Mouse (Mus musculus): ENCODE results near the gene E130308A19Rik. TPM values are rescaled to one million over a fixed set of nuclear protein-coding genes. Genes with fewer than 3 reads are reported as not detected.

E130308A19Rik gene
- polyA plus RNA-seq, 1 experiment from 2014 or later, result 13.0 TPM

- H3K27ac ChIP-seq (ENCODE audit: low read length), result no peak overlapping the region
- no peak for ATAC-seq (ENCODE audit: insufficient read depth, low FRiP score)
Observed at GRCm38 (mm10) chr4:59757452-59758435, 131.7 kb downstream of the E130308A19Rik start.

GRCm38 (mm10) chr4:59760016-59760415 lies 134.0 kb downstream of the E130308A19Rik start:
- no peak for ATAC-seq (ENCODE audit: insufficient read depth, low FRiP score)
- Histone ChIP-seq H3K4me2 (ENCODE audit: low read depth, low read length) (no peak overlapping the region), H3K27me3 (ENCODE audit: control insufficient read depth, insufficient read depth, low read length) (no peaks in the 10 kb centered on the region), H3K4me1 (ENCODE audit: control insufficient read depth, insufficient read depth, low read length) (peaks cover 8% of the 10 kb centered on the region), H3K27ac (ENCODE audit: low read length) (no peak overlapping the region), H3K36me3 (ENCODE audit: control insufficient read depth, insufficient read depth, low read length) (no peaks in the 10 kb centered on the region), H3K4me3 (replicated peaks; ENCODE audit: low read length) (no peak overlapping the region), H3K9me3 (replicated peaks; ENCODE audit: control insufficient read depth, low read length) (no peaks in the 10 kb centered on the region), H3K9ac (ENCODE audit: low read length) (no peak overlapping the region)
- 73% methylated on average over 4 of the region's 4 CpGs for WGBS

More at GRCm38 (mm10) chr4:59757452-59758435, 131.7 kb downstream of the E130308A19Rik start:
- 73% methylated on average over 12 of the region's 12 CpGs for WGBS
- Histone ChIP-seq H3K4me2 (ENCODE audit: low read depth, low read length) (no peak overlapping the region), H3K4me3 (replicated peaks; ENCODE audit: low read length) (no peak overlapping the region), H3K9ac (ENCODE audit: low read length) (no peak overlapping the region), H3K4me1 (ENCODE audit: control insufficient read depth, insufficient read depth, low read length) (peaks cover 5% of the 10 kb centered on the region), H3K36me3 (ENCODE audit: control insufficient read depth, insufficient read depth, low read length) (no peaks in the 10 kb centered on the region), H3K27me3 (ENCODE audit: control insufficient read depth, insufficient read depth, low read length) (no peaks in the 10 kb centered on the region), H3K9me3 (replicated peaks; ENCODE audit: control insufficient read depth, low read length) (no peaks in the 10 kb centered on the region)

DNA sequence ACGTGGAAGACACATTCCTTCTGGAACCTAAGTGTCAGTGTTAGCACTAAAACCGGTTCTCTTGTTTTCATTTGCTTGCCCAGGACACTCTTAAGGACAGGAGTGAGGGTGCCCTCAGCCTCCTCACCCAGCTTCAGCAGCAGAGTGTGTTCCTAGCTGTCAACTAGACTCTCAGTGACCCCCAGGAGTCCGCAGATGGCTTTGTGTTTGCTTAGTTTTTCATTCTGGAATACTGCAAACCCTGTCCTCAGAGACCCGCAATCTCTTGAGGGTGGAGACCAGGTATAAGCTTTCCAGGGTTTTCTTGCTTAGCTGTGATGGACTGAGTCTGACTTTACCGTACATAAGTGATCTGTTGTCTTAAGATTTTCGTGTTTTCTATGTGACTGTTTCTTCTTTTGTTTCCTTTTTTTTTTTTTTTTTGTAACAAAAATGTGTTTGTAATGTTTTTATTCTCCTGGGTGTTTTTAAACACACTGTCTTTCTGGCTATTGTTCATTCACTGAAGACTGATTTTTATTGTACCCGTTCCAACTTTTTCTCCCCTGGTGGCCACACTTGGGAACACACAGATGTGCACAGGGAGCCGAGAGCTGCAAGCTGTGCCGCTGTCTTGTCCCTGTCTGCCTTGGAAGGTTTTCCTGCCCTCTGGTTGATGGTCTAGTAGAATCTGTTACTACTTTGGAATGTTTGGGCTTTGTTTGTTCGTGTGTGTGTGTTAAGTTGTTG lies 134.8 kb downstream of the E130308A19Rik start:
- Histone ChIP-seq H3K27me3 (ENCODE audit: control insufficient read depth, insufficient read depth, low read length) (no peaks in the 10 kb centered on the region), H3K4me1 (ENCODE audit: control insufficient read depth, insufficient read depth, low read length) (peaks cover 9% of the 10 kb centered on the region), H3K27ac (ENCODE audit: low read length) (peak overlapping the region; percentile 21; the same call in 1 of the 2 replicates), H3K4me2 (ENCODE audit: low read depth, low read length) (no peak overlapping the region), H3K4me3 (replicated peaks; ENCODE audit: low read length) (no peak overlapping the region), H3K9ac (ENCODE audit: low read length) (no peak overlapping the region), H3K36me3 (ENCODE audit: control insufficient read depth, insufficient read depth, low read length) (no peaks in the 10 kb centered on the region), H3K9me3 (replicated peaks; ENCODE audit: control insufficient read depth, low read length) (no peaks in the 10 kb centered on the region)
- no peak for ATAC-seq (ENCODE audit: insufficient read depth, low FRiP score)
- 44% methylated on average over 10 of the region's 10 CpGs for WGBS

DNA sequence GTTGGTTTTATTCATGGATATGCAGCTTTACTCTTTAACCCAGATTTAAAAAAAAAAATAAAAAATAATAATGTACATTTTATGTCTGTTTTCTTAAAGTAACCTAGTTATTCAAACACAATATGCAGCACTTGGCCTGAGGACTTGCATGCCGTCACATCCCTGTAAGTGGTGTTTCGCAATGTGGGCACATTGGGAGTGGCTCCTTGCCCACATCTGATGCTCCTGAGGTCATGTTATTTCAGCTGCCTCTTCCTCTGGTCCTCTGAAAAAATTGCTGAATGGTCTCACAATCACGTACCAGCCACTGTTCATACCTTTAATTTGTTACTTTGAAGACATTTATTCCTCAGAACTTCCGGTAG lies 135.3 kb downstream of the E130308A19Rik start:
- Histone ChIP-seq H3K9me3 (replicated peaks; ENCODE audit: control insufficient read depth, low read length) (no peaks in the 10 kb centered on the region), H3K4me3 (replicated peaks; ENCODE audit: low read length) (no peak overlapping the region), H3K27me3 (ENCODE audit: control insufficient read depth, insufficient read depth, low read length) (no peaks in the 10 kb centered on the region), H3K36me3 (ENCODE audit: control insufficient read depth, insufficient read depth, low read length) (no peaks in the 10 kb centered on the region), H3K4me2 (ENCODE audit: low read depth, low read length) (no peak overlapping the region), H3K9ac (ENCODE audit: low read length) (no peak overlapping the region), H3K27ac (ENCODE audit: low read length) (no peak overlapping the region), H3K4me1 (ENCODE audit: control insufficient read depth, insufficient read depth, low read length) (peaks cover 9% of the 10 kb centered on the region)
- WGBS, result 73% methylated on average over 4 of the region's 4 CpGs
- ATAC-seq (ENCODE audit: insufficient read depth, low FRiP score), result no peak

GRCm38 (mm10) chr4:59764950-59765349 lies 138.9 kb downstream of the E130308A19Rik start:
- no peak overlapping the region for H3K4me3 ChIP-seq (replicated peaks; ENCODE audit: low read length)
- peak overlapping the region; percentile 14; the same call in 1 of the 2 replicates for H3K9ac ChIP-seq (ENCODE audit: low read length)
- 56% methylated on average over 7 of the region's 7 CpGs for WGBS
- H3K27ac ChIP-seq (ENCODE audit: low read length), result peak overlapping the region; percentile 80
- no peaks in the 10 kb centered on the region for H3K27me3 ChIP-seq (ENCODE audit: control insufficient read depth, insufficient read depth, low read length)
- ATAC-seq (ENCODE audit: insufficient read depth, low FRiP score), result no peak
- H3K36me3 ChIP-seq (ENCODE audit: control insufficient read depth, insufficient read depth, low read length), result no peaks in the 10 kb centered on the region
- H3K4me2 ChIP-seq (ENCODE audit: low read depth, low read length), result peak overlapping the region; percentile 33
- H3K9me3 ChIP-seq (replicated peaks; ENCODE audit: control insufficient read depth, low read length), result no peaks in the 10 kb centered on the region
- peaks cover 9% of the 10 kb centered on the region for H3K4me1 ChIP-seq (ENCODE audit: control insufficient read depth, insufficient read depth, low read length)

GRCm38 (mm10) chr4:59765385-59766005 lies 139.5 kb downstream of the E130308A19Rik start:
- peak overlapping the region; percentile 33 for H3K4me2 ChIP-seq (ENCODE audit: low read depth, low read length)
- no peaks in the 10 kb centered on the region for H3K27me3 ChIP-seq (ENCODE audit: control insufficient read depth, insufficient read depth, low read length)
- WGBS, result 20% methylated on average over 7 of the region's 7 CpGs
- peak overlapping the region; percentile 80 for H3K27ac ChIP-seq (ENCODE audit: low read length)
- peaks cover 7% of the 10 kb centered on the region for H3K4me1 ChIP-seq (ENCODE audit: control insufficient read depth, insufficient read depth, low read length)
- ATAC-seq (ENCODE audit: insufficient read depth, low FRiP score), result peak; percentile 64
- peaks cover 2% of the 10 kb centered on the region; the same call in 1 of the 2 replicates for H3K36me3 ChIP-seq (ENCODE audit: control insufficient read depth, insufficient read depth, low read length)
- H3K9me3 ChIP-seq (replicated peaks; ENCODE audit: control insufficient read depth, low read length), result no peaks in the 10 kb centered on the region
- peak overlapping the region; percentile 14; the same call in 1 of the 2 replicates for H3K9ac ChIP-seq (ENCODE audit: low read length)
- no peak overlapping the region for H3K4me3 ChIP-seq (replicated peaks; ENCODE audit: low read length)

DNA sequence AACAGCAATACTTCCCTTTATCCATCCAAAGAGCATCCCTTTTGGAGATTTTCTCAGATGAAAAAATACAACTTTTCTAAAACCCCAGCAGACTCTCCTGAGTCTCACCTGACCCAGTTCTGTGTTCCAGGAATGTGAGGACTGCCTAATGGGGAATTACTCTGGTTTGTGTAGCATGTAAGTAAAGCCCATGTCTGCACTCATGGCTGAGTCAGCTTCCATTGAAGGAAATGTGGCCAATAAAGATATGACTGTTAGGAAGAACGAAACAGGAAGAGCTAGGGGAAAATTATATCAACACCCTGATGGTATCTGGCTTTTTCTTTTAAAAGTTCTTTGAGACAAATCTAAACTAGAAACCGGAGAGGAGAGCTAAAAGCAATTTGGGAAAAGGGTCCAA lies 141.7 kb downstream of the E130308A19Rik start:
- H3K27me3 ChIP-seq (ENCODE audit: control insufficient read depth, insufficient read depth, low read length), result no peaks in the 10 kb centered on the region
- no peak overlapping the region for H3K9ac ChIP-seq (ENCODE audit: low read length)
- H3K4me3 ChIP-seq (replicated peaks; ENCODE audit: low read length), result no peak overlapping the region
- no peak for ATAC-seq (ENCODE audit: insufficient read depth, low FRiP score)
- no peaks in the 10 kb centered on the region for H3K9me3 ChIP-seq (replicated peaks; ENCODE audit: control insufficient read depth, low read length)
- WGBS, result 66% methylated on average over 2 of the region's 2 CpGs
- H3K4me2 ChIP-seq (ENCODE audit: low read depth, low read length), result no peak overlapping the region
- 0 out of 2 replicates have a peak, but pooled peaks cover 4% of the 10 kb centered on the region for H3K4me1 ChIP-seq (ENCODE audit: control insufficient read depth, insufficient read depth, low read length)
- H3K27ac ChIP-seq (ENCODE audit: low read length), result no peak overlapping the region
- peaks cover 14% of the 10 kb centered on the region; the same call in 1 of the 2 replicates for H3K36me3 ChIP-seq (ENCODE audit: control insufficient read depth, insufficient read depth, low read length)

- ATAC-seq (ENCODE audit: insufficient read depth, low FRiP score), result no peak
- H3K27ac ChIP-seq (ENCODE audit: low read length), result no peak overlapping the region
- no peaks in the 10 kb centered on the region for H3K9me3 ChIP-seq (replicated peaks; ENCODE audit: control insufficient read depth, low read length)
Observed at GRCm38 (mm10) chr4:59772171-59772879, 146.3 kb downstream of the E130308A19Rik start.

More at GRCm38 (mm10) chr4:59772171-59772879, 146.3 kb downstream of the E130308A19Rik start:
- Histone ChIP-seq H3K4me3 (replicated peaks; ENCODE audit: low read length) (no peak overlapping the region), H3K36me3 (ENCODE audit: control insufficient read depth, insufficient read depth, low read length) (peaks cover 22% of the 10 kb centered on the region), H3K4me2 (ENCODE audit: low read depth, low read length) (no peak overlapping the region), H3K9ac (ENCODE audit: low read length) (no peak overlapping the region), H3K4me1 (ENCODE audit: control insufficient read depth, insufficient read depth, low read length) (no peaks in the 10 kb centered on the region), H3K27me3 (ENCODE audit: control insufficient read depth, insufficient read depth, low read length) (no peaks in the 10 kb centered on the region)
- WGBS, result 65% methylated on average over 17 of the region's 17 CpGs

Data from stomach, embryonic 16.5 days (tissue).